Mouse (Mus musculus): ENCODE measurements around the gene Mbtps2. TPM values are rescaled to one million over a fixed set of nuclear protein-coding genes. Genes with fewer than 3 reads are reported as not detected.
A peak's percentile ranks its signal among the peaks of the same experiment; 100 is the strongest.

The Mbtps2 gene
- total and polyA plus RNA-seq, 3 experiments = 5.8 to 30.2 (median 12.4) TPM

DNA sequence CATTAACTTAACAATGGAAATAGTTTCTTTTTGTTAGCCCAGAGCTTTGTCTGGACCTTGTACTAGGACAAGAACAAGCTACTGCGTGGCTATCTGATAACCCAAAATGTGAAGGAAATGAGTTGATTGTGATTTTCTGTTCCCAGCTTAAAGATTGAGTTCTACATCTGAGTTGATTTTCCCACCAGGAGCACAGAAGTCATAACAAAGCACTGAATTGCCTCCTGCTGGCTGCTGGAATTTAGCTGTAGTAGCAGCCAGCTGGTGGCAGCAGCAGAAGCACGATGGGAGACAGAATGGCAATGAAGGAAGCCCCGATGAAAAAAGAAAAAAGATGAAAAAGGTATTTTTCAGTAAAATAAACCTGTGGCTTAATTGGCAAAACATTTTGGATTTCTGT is 2.9 kb upstream of the Mbtps2 start:
- peaks cover 0 to 3% of the 10 kb centered on the region in 2 experiments; a peak in 1 of 4 replicates for H3K4me1 ChIP-seq (ENCODE audit: control insufficient read depth in 1 of 2, insufficient read depth in 2 of 2)
- H3K79me2 ChIP-seq (replicated peaks; ENCODE audit: control insufficient read depth, extremely low read depth, insufficient read depth, poor library complexity, severe bottlenecking) = peaks cover 6% of the 10 kb centered on the region
- no peak overlapping the region for H3K9ac ChIP-seq (ENCODE audit: insufficient read depth, low read depth)
- no peak for TF ChIP-seq TBP (conservative IDR thresholded peaks at IDR 0.05; ENCODE audit: low read depth, low read length)
- peak in 1 of 2 experiments; percentile 70; a peak in 2 of 4 replicates for TF ChIP-seq CTCF (conservative IDR thresholded peaks at IDR 0.05 in 1 of 2, IDR thresholded peaks at IDR 0.05 in 1 of 2; ENCODE audit: low read depth in 2 of 2, low read length in 2 of 2)
- TF ChIP-seq SMC3 (IDR thresholded peaks at IDR 0.05; ENCODE audit: low read depth, low read length) = peak; percentile 53
- no peak for TF ChIP-seq HCFC1 (IDR thresholded peaks at IDR 0.05; ENCODE audit: low read depth, low read length)
- peak; percentile 24 for TF ChIP-seq RAD21 (IDR thresholded peaks at IDR 0.05; ENCODE audit: low read depth, low read length)
- H3K27ac ChIP-seq (ENCODE audit: insufficient read depth, low read depth) = no peak overlapping the region
- H3K4me3 ChIP-seq (replicated peaks in 1 of 3; ENCODE audit: low read depth in 2 of 3, low read length in 2 of 3, poor library complexity in 1 of 3) = no peak overlapping the region
- no peaks in the 10 kb centered on the region for H3K9me3 ChIP-seq (replicated peaks; ENCODE audit: low read length)
- no peaks in the 10 kb centered on the region for H3K36me3 ChIP-seq (replicated peaks in 1 of 2; ENCODE audit: control insufficient read depth in 1 of 2, insufficient read depth in 1 of 2, low read length in 1 of 2)
- DNase-seq (ENCODE audit: extremely low read depth) = peak; percentile 35
- dilution Hi-C loops (cut with MboI; ENCODE audit: extremely low pct_ligation_motif_present, extremely low pct_unique_long_range_greater_than_20kb, low sequenced_read_pairs) (no loop called here), in situ Hi-C loops (cut with MboI; ENCODE audit: low pct_ligation_motif_present, low pct_unique_long_range_greater_than_20kb, low sequenced_read_pairs) (no loop called here)
- H3K27me3 ChIP-seq (replicated peaks) = no peaks in the 10 kb centered on the region
- H3K4me2 ChIP-seq (ENCODE audit: insufficient read depth, low read depth, poor library complexity, severe bottlenecking) = no peak overlapping the region

DNA sequence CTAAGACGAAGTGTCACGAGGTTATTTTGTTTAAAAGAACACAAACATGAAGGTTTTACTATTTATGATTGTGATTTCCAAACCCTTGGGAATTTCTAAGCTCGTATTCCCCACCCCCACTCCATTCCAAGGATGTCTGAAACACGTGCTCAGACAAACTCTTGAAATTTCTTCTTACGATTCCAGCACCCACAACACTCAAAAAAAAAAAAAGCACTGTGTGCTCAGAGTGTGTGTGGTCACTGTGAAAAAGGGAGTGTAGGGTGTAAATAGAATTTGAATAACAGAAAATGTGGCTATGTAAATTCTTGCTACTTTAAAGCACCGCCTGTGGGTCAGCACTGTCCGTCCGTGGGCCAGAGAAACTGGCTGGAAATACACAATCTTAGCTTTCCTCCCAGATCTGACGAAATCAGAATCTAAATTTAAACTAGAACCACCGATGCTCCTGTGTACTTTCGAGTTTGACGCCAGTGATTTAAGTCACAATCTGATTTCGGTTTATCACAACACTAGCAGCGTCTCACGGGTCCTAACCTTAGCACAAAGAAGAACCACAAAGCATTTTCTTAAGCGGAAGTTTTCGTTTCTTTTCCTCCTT is 830 bp downstream of the Mbtps2 start:
- in situ Hi-C loops (cut with MboI; ENCODE audit: low pct_ligation_motif_present, low pct_unique_long_range_greater_than_20kb, low sequenced_read_pairs) = loop anchor here (10.0 kb wide), 1 partner anchor 123 kb away; no protein-coding TSS in a partner anchor
- Histone ChIP-seq H3K36me3 (replicated peaks in 1 of 2; ENCODE audit: control insufficient read depth in 1 of 2, insufficient read depth in 1 of 2, low read length in 1 of 2) (no peaks in the 10 kb centered on the region), H3K9ac (ENCODE audit: insufficient read depth, low read depth) (peak overlapping the region; percentile 88), H3K27ac (ENCODE audit: insufficient read depth, low read depth) (peak overlapping the region; percentile 96), H3K4me3 (replicated peaks in 1 of 3; ENCODE audit: low read depth in 2 of 3, low read length in 2 of 3, poor library complexity in 1 of 3) (peak overlapping the region; percentile 53 to 88 (median 65)), H3K4me1 (ENCODE audit: control insufficient read depth in 1 of 2, insufficient read depth in 2 of 2) (peaks cover 0 to 7% of the 10 kb centered on the region in 2 experiments; a peak in 1 of 4 replicates), H3K9me3 (replicated peaks; ENCODE audit: low read length) (no peaks in the 10 kb centered on the region), H3K4me2 (ENCODE audit: insufficient read depth, low read depth, poor library complexity, severe bottlenecking) (peak overlapping the region; percentile 89), H3K27me3 (replicated peaks) (no peaks in the 10 kb centered on the region), H3K79me2 (replicated peaks; ENCODE audit: control insufficient read depth, extremely low read depth, insufficient read depth, poor library complexity, severe bottlenecking) (peaks cover 16% of the 10 kb centered on the region)
- dilution Hi-C loops (cut with MboI; ENCODE audit: extremely low pct_ligation_motif_present, extremely low pct_unique_long_range_greater_than_20kb, low sequenced_read_pairs) = no loop called here
- DNase-seq (ENCODE audit: extremely low read depth) = peak; percentile 26
- 0 out of 2 replicates have a peak, but pooled peaks have one; percentile 43 for TF ChIP-seq CHD1 (IDR thresholded peaks at IDR 0.05; ENCODE audit: low read depth, low read length)
- TF ChIP-seq BHLHE40 (IDR thresholded peaks at IDR 0.05; ENCODE audit: low read depth, low read length) = peak; percentile 78
- peak; percentile 66 for TF ChIP-seq SIN3A (IDR thresholded peaks at IDR 0.05; ENCODE audit: low read length)
- TF ChIP-seq CHD2 (IDR thresholded peaks at IDR 0.05; ENCODE audit: low read length) = 0 out of 2 replicates have a peak, but pooled peaks have one; percentile 25
- no peak for TF ChIP-seq ELF1 (IDR thresholded peaks at IDR 0.05; ENCODE audit: low read depth, low read length)
- TF ChIP-seq PAX5 (IDR thresholded peaks at IDR 0.05; ENCODE audit: low read length) = no peak
- no peak for TF ChIP-seq MAFK (IDR thresholded peaks at IDR 0.05; ENCODE audit: insufficient replicate concordance, low read length)
- no peak for TF ChIP-seq HCFC1 (IDR thresholded peaks at IDR 0.05; ENCODE audit: low read depth, low read length)
- no peak; the same call in 1 of the 2 replicates for TF ChIP-seq ETS1 (conservative IDR thresholded peaks at IDR 0.05; ENCODE audit: low read depth, low read length)
- no peak for TF ChIP-seq JUN (IDR thresholded peaks at IDR 0.05; ENCODE audit: insufficient read depth, low read depth, low read length)
- TF ChIP-seq JUND (conservative IDR thresholded peaks at IDR 0.05; ENCODE audit: low read depth, low read length) = no peak
- TF ChIP-seq POLR2AphosphoS2 (IDR thresholded peaks at IDR 0.05; ENCODE audit: low read depth, low read length) = no peak
- TF ChIP-seq MYC (IDR thresholded peaks at IDR 0.05; ENCODE audit: low read depth, low read length) = peak; percentile 91; the same call in 1 of the 2 replicates
- no peak for TF ChIP-seq TCF12 (IDR thresholded peaks at IDR 0.05; ENCODE audit: low read depth, low read length)
- TF ChIP-seq RCOR1 (conservative IDR thresholded peaks at IDR 0.05; ENCODE audit: low read depth, low read length) = no peak
- peak; percentile 86 for TF ChIP-seq MAX (IDR thresholded peaks at IDR 0.05; ENCODE audit: low read length)
- no peak for TF ChIP-seq USF1 (IDR thresholded peaks at IDR 0.05; ENCODE audit: low read depth, low read length)
- no peak for TF ChIP-seq ZC3H11A (IDR thresholded peaks at IDR 0.05; ENCODE audit: low read depth, low read length)
- no peak for TF ChIP-seq E2F4 (IDR thresholded peaks at IDR 0.05; ENCODE audit: insufficient replicate concordance, low read depth, low read length)
- no peak for TF ChIP-seq USF2 (conservative IDR thresholded peaks at IDR 0.05; ENCODE audit: low read depth, low read length)
- TF ChIP-seq SMC3 (IDR thresholded peaks at IDR 0.05; ENCODE audit: low read depth, low read length) = no peak
- TF ChIP-seq MEF2A (IDR thresholded peaks at IDR 0.05; ENCODE audit: borderline replicate concordance, low read depth, low read length) = no peak
- 0 out of 2 replicates have a peak, but pooled peaks have one; percentile 17 for TF ChIP-seq NELFE (IDR thresholded peaks at IDR 0.05; ENCODE audit: low read depth, low read length)
- no peak for TF ChIP-seq GABPA (IDR thresholded peaks at IDR 0.05; ENCODE audit: insufficient replicate concordance, low read depth, low read length)
- TF ChIP-seq POLR2A (IDR thresholded peaks at IDR 0.05; ENCODE audit: low read depth, low read length) = peak; percentile 52
- no peak for TF ChIP-seq NRF1 (IDR thresholded peaks at IDR 0.05; ENCODE audit: low read depth, low read length)
- TF ChIP-seq ZKSCAN1 (IDR thresholded peaks at IDR 0.05; ENCODE audit: borderline replicate concordance, low read depth, low read length) = no peak
- no peak for TF ChIP-seq CTCF (conservative IDR thresholded peaks at IDR 0.05 in 1 of 2, IDR thresholded peaks at IDR 0.05 in 1 of 2; ENCODE audit: low read depth in 2 of 2, low read length in 2 of 2)
- TF ChIP-seq UBTF (IDR thresholded peaks at IDR 0.05; ENCODE audit: low read depth, low read length) = no peak
- peak; percentile 69 for TF ChIP-seq MXI1 (IDR thresholded peaks at IDR 0.05; ENCODE audit: low read depth, low read length)
